Mouse (Mus musculus) myocyte (in vitro differentiated cells): Measurements from ENCODE around the gene Aagab.

ENCODE experiments used
- E2F4 ChIP-seq: IDR thresholded peaks from one replicate; pipeline ENCODE4 v1.6.1; 2011; ENCODE audit warnings: mild to moderate bottlenecking, control low read depth, moderate library complexity; ENCODE audit not compliant: insufficient read depth
- MAX ChIP-seq: IDR thresholded peaks from one replicate; pipeline ENCODE4 v1.6.1; 2011; ENCODE audit warnings: low read depth, mild to moderate bottlenecking, control low read depth
- MYOD1 ChIP-seq, 3 experiments: IDR thresholded peaks; one replicate each; pipeline ENCODE4 v1.6.1; 2011; ENCODE audit warnings: control low read depth in 2 of 3, low read depth in 2 of 3, mild to moderate bottlenecking in 2 of 3, moderate library complexity in 1 of 3; ENCODE audit not compliant: insufficient read length in 2 of 3, control insufficient read depth in 1 of 3
- POLR2A ChIP-seq: IDR thresholded peaks from one replicate; pipeline ENCODE4 v1.6.1; 2011; ENCODE audit warnings: low read depth, mild to moderate bottlenecking, control low read depth, moderate library complexity; ENCODE audit not compliant: insufficient read length
- REST ChIP-seq: IDR thresholded peaks from one replicate; pipeline ENCODE4 v1.6.1; 2011; ENCODE audit warnings: mild to moderate bottlenecking, control low read depth, moderate library complexity; ENCODE audit not compliant: insufficient read depth, insufficient read length
- SRF ChIP-seq: IDR thresholded peaks from one replicate; pipeline ENCODE4 v1.6.1; 2011; ENCODE audit warnings: low read depth; ENCODE audit not compliant: control insufficient read depth, insufficient read length
- TCF3 ChIP-seq: IDR thresholded peaks from one replicate; pipeline ENCODE4 v1.6.1; 2011; ENCODE audit warnings: low read depth, control low read depth; ENCODE audit not compliant: insufficient read length
- USF1 ChIP-seq: IDR thresholded peaks from one replicate; pipeline ENCODE4 v1.6.1; 2011; ENCODE audit warnings: low read depth, mild to moderate bottlenecking, control low read depth, moderate library complexity

GRCm38 (mm10) chr9:63610841-63611366 is 8.4 kb downstream of the Aagab start:
- peak; percentile 17 for TF ChIP-seq MAX
- no peak for TF ChIP-seq REST
- TF ChIP-seq POLR2A = no peak
- no peak for TF ChIP-seq USF1
- no peak for TF ChIP-seq TCF3
- TF ChIP-seq E2F4 = no peak
- peak in 2 of 3 experiments; percentile 74 to 82 for TF ChIP-seq MYOD1 (IDR thresholded peaks at IDR 0.05; ENCODE audit: control insufficient read depth in 1 of 3, insufficient read length in 2 of 3, low read depth in 2 of 3)
- no peak for TF ChIP-seq SRF
